Mouse (Mus musculus) thymus, adult 2 months (tissue): ENCODE results near the gene Gabarap.
A peak's percentile ranks its signal among the peaks of the same experiment; 100 is the strongest.

Experiments
- CTCF ChIP-seq: fragments of 200-500 bp; IDR thresholded peaks from 2 replicates; pipeline ENCODE4 v1.5.1; 2012; ENCODE audit warnings: mild to moderate bottlenecking, control low read depth, low read length, moderate library complexity, borderline replicate concordance; ENCODE audit not compliant: control insufficient read depth, poor library complexity, insufficient read depth; ENCODE audit errors: extremely low read depth
- POLR2A ChIP-seq: fragments of 200-500 bp; IDR thresholded peaks from 2 replicates; pipeline ENCODE4 v1.6.1; 2012; ENCODE audit warnings: mild to moderate bottlenecking, low read length, control low read depth, moderate library complexity; ENCODE audit not compliant: control insufficient read depth, poor library complexity, insufficient read depth; ENCODE audit errors: extremely low read depth

DNA sequence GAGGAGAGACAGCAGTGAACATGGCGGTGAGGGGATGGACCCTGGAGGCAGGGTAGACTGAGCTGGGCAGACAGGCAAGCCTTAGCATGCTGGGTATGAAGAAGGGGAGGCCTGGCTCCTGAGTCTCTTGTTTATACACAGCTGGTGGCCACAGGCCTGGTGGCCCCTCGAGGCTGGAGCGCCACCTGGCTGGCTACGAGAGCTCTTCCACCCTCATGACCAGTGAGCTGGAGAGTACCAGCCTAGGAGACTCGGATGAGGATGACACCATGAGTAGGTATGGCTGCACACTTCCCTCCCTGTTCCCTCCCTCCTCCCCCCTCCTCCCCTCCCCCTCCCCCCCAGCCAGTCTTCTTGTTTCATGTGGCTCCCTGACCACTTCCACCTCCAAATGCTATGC lies 14.6 kb downstream of the Gabarap start:
- TF ChIP-seq CTCF (peak; percentile 47; the same call in 1 of the 2 replicates), POLR2A (no peak)
